Mouse (Mus musculus) adrenal gland, adult (tissue): ENCODE results near the gene Plpp2.
A peak's percentile ranks its signal among the peaks of the same experiment; 100 is the strongest.

Source experiments
- DNase-seq, 2 experiments: peaks; one replicate each; pipeline ENCODE4 v3.0.0; 2022 to 2023; ENCODE audit warnings: low spot score in 1 of 2; ENCODE audit not compliant: inconsistent age in 2 of 2

Gene Plpp2

DNA sequence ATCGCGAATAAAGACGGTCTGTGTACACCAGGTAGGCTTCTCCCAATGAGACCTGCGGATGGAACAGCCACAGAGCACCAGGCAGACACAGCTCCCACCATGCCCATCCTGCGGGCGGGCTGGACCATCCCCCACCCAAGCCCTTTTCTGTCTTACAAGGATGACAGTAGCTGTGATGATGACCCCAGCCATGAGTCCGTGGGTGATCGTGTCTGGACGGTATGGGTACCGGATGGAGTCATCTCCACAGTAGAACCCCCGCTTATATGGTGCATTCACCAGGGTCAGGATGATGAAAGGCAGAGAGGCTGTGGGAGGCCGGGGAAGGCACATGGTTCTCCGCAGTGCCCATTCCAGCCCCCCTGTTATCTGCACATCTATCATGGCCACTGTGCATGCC, 2.9 kb downstream of the Plpp2 start:
- DNase-seq = peak in 1 of 2 experiments; percentile 19

DNA sequence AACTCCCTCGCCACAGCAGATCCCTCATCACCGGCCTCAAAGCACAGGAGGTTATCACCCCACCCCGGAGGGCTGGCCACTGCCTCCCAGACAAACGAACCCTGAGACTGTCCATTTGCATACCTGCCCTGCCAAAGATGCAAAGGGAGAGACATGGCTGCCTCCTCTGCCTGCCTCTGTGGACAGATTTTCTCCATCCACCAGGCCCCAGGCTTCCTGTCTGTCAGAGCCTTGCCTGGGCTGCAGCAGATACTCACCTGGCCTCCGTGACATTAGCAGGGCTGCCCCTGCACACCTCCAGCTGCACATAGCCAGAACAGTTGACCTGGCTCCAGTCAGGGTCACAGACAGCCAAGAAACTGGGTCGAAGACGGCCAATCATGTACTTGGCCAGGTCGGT, 3.4 kb downstream of the Plpp2 start:
- peak in 1 of 2 experiments; percentile 20 for DNase-seq

DNA sequence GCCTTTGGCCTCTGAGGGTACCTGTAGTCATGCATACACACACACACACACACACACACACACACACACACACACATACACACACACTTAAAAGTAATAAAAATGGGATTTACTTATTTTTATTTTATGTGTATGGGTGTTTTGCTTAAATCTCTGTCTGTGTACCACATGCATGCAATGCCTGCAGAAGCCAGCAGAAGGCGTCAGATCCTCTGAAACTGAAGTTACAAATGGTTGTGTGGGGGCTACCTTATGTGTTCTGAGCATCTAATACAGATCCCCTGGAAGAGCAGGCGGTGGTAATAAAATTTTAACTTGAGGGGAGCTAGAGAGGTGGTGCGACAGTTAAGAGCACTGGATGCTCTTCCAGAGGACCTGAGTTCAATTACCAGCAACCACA, 5.5 kb downstream of the Plpp2 start:
- no peak for DNase-seq

DNA sequence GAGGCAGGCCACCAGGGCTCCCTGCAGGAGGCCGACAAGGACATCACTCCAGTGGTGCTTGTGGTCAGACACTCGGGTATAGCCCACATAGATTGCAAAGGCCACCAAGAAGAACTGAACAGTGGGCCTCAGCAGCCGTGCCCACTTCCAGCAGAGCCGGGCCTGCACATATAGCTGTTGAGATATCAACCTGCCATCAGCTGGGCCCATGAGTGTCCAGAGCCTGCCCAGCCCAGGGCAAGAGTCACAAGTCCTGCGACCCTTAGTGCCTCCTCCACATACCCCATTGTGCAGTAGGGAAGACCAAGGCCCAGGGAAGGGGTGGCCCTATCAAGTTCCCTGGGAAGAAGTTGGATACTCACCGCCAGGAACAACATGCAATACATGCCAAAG, 6.1 kb downstream of the Plpp2 start:
- peak in 1 of 2 experiments; percentile 40 for DNase-seq

DNA sequence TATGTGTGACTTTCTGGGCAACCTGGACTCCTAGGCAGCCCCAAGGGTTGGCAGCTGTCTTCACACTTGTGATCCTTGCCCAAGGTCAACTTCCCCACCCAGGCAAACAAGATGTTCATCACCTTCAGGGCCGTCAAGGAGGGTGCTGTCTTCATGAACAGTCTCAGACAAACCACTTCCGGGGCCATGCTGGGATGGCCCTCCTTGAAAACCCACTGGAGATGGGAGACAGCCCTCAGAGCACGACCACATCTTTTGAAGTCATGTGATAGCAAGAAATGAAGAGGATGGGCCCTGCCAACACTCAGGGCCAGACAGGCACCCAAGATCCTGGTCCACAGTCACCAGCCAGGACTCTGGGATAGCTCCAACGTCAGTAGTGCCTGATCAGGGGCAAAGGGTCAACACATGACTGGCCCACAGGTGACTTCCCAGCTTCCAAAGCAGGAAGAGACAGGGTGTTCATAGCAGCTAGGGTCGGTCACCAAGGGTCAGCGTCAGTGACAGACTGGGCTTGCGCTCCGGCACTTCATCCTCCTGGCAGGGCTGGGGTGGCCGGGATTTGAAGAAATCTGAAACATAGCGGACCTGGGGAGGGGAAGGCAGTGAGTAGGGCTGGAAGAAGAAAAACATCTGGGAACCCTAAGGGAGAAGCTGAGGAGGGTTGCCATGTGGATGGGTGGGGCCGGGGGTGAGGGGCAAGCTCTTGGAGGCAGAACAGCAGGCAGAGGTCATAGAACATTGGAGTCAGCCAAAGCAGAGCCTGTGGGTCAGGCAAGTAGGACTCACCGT, 6.7 kb downstream of the Plpp2 start:
- no peak for DNase-seq

DNA sequence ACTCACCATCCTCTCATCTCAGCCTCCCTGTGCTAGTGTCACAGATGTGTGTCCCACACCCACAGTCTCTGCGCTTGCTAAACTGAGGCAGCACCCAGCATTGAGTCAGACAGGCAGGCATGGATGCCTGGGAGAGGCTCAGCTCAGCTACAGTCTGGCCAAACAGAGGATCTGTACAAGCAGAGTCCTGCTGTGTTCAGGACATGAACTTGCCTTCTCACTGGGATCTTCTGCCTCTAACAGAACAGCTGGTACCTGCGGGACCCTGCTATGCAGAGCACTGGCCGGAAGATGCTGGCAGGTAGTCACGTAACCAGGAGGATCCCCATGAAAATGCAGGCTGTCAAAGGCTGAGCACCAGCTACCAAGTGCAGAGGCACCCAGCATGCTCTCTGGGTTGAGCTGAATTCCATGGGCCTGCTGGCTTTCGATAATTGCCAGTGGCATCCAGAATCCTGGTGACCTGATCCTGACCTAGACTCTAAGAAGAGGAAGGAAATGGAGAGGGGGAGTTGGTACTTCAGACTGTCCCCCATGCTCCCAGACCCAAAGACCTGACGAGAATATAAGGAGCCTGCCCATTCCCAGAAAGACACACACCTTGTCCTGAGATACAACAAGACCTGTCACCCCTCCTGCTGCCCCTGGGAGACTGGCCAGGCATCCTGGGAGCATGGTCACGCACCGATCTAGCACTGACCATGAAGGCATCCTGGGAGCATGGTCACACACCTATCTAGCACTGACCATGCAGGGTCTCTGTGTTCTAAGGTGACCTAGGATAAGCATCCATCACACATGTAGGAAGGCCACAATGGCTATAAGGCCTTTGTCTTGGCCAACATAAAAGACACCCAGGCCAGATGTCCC, 7.9 kb downstream of the Plpp2 start:
- no peak for DNase-seq

DNA sequence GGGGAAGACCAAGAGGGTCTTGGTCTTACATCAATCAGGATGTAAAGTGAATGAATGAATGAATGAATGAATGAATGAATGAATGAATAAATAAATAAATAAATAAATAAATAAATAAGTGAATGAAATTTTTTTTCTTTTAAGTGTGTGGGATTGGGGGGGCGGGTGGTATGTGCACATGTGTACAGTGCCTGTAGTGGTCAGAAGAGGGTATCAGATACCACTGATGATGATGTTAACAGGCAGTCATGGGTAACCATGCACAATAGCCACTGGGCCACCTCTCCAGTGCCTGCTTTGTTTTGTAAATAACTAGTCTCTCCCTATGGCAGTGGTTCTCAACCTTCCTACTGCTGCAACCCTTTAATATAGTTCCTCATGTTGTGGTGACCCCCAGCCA, 9.2 kb downstream of the Plpp2 start:
- no peak for DNase-seq

DNA sequence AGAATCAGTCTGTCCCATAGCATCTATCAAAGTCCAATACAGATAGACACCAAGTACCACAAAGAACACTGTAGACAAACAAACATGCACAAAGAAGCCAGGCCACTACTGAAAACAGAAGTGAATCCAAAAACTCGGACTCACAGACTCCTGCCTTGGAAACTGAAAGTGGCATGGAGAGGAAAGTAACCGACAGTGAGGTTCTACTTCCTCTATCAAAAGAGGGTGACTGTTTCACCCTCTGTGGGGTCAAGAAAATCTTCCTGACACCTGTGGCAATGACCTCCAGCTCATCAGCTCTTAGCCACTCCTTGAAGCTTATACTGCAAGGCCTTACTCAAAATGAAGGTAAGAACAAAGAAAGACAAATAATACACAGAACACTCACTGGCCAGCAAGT, 26.9 kb downstream of the Plpp2 start:
- no peak for DNase-seq

DNA sequence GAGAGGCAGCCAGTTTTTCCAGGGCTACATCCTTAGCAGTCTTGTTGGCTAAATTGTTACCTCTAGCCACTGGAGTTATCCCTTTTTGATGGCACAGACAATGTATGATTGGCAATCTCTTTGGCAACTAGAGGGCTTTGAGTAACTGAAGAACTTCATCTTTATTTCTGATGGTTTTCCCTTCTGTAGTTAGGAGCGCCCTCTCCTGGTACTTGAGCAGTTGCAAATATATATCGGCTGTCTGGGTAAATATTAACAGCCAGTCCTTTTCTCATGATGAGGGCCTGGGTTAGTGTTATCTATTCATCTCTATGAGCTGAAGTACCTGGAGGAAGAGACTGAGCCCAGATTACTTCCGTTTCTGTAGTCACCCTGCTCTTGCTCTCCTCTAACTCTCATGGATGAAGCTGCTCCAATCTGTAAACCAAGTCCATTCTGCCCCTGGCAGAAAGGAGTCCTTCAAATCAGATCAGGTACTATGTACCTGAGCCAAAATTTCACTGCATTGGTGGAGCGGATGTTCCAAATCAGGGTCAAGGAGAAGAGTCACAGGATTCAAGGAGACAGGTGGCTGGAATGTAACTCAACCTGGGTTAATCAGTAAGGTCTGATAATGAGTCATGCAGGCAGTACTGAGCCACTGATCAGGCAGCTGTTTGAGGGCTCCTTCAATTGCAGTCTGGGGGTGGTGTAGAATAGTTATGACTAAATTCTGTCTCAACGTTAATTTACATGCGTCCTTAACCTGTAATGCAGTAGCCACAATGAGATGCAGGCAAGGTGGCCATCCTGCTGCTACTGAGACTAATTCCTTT, 30.6 kb downstream of the Plpp2 start:
- peak in 1 of 2 experiments; percentile 60 for DNase-seq

DNA sequence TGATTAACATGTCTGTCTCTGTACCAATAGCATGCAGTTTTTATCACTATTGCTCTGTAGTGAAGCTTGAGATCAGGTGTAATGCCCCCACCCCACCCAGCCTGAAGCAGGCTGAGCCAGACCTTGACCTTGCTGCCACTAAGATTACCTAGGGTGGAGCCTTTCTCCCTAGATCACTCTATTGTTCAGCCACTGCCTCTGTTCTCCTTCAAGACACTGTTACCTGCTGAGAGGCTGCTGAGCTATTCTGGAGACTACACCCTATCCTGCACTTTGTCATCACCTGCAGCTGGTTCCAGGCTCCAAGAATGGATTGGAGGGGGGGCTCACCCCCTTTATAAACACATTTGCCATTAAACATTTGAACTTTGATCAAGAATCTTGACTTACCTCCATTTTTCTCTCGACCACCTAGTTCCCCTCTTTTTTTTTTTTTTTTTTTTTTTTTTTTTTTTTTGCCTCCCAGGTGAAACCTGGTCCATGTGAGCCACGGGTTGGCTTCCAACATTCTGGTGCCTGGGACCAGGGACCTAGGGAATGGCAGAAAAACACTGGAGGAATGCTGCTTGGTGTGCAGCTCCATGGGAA, 36.8 kb downstream of the Plpp2 start:
- DNase-seq = no peak

DNA sequence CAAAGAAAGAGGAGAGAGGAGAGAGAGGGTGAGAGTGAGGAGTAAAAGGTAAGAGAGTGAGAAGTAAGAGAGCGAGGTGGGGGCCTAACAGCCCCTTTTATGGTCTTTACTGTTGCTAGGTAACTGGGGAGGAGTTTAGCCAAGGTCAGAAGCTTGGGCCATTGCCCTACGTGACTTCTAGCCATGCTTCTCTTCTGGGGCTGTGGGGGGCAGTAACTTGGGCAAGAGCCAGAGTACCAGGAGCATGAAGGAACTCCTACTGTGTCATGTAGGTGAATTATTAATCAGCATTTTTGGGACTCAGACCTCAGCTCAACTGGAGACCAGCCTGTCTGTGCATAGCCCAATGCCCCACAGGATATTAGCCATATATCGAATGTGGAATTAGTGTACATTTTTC, 37.7 kb downstream of the Plpp2 start:
- no peak for DNase-seq
